Mouse (Mus musculus) cerebellum, adult 2 months (tissue): Measurements from ENCODE around the gene Celf1.

Source experiments
- CTCF ChIP-seq: fragments of 200-500 bp; IDR thresholded peaks from 2 replicates; pipeline ENCODE4 v1.5.1; 2011; ENCODE audit warnings: low read depth, mild to moderate bottlenecking, control low read depth, low read length, moderate library complexity, borderline replicate concordance; ENCODE audit not compliant: insufficient read depth
- POLR2A ChIP-seq: fragments of 200-500 bp; IDR thresholded peaks from 2 replicates; pipeline ENCODE4 v1.6.1; 2011; ENCODE audit warnings: low read length, control low read depth, borderline replicate concordance; ENCODE audit not compliant: insufficient read depth

- no peak for TF ChIP-seq CTCF
- TF ChIP-seq POLR2A = no peak
Measured at GRCm38 (mm10) chr2:90941744-90942143, 1.6 kb downstream of the Celf1 start.
